Mouse (Mus musculus) limb, embryonic 12.5 days (tissue): ENCODE data around the gene Prx. TPM values are rescaled to one million over a fixed set of nuclear protein-coding genes. Genes with fewer than 3 reads are reported as not detected.

Experiments
- ATAC-seq: fragments of 200-750 bp; cut with Nextera tagmentation; 2 replicates; pipeline ENCODE4 v1.8.0; 2017; ENCODE audit warnings: low read depth, moderate TSS enrichment; ENCODE audit not compliant: insufficient number of reproducible peaks, insufficient read depth, low FRiP score, low TSS enrichment
- H3K27ac ChIP-seq: fragments of 300-500 bp; sonication (generic); 2 replicates; pipeline ENCODE4 v1.5.1; 2016; ENCODE audit warnings: mild to moderate bottlenecking, moderate library complexity
- H3K27me3 ChIP-seq: fragments of 300-500 bp; sonication (generic); 2 replicates; pipeline ENCODE4 v1.6.1; 2016; ENCODE audit warnings: mild to moderate bottlenecking, moderate library complexity
- H3K36me3 ChIP-seq: fragments of 300-500 bp; sonication (generic); 2 replicates; pipeline ENCODE4 v1.6.1; 2016; ENCODE audit warnings: mild to moderate bottlenecking, moderate library complexity
- H3K4me1 ChIP-seq: fragments of 300-500 bp; sonication (generic); replicated peaks from 2 replicates; pipeline ENCODE4 v1.6.1; 2016
- H3K4me2 ChIP-seq: fragments of 300-500 bp; sonication (generic); 2 replicates; pipeline ENCODE4 v1.6.1; 2016; ENCODE audit warnings: mild to moderate bottlenecking, moderate library complexity
- H3K4me3 ChIP-seq: fragments of 300-500 bp; sonication (generic); replicated peaks from 2 replicates; pipeline ENCODE4 v1.5.1; 2016; ENCODE audit warnings: mild to moderate bottlenecking
- H3K9ac ChIP-seq: fragments of 300-500 bp; sonication (generic); replicated peaks from 2 replicates; pipeline ENCODE4 v1.6.1; 2016; ENCODE audit warnings: mild to moderate bottlenecking, moderate library complexity
- H3K9me3 ChIP-seq: fragments of 300-500 bp; sonication (generic); 2 replicates; pipeline ENCODE4 v1.6.1; 2016; ENCODE audit warnings: mild to moderate bottlenecking, moderate library complexity
- WGBS: fragments of 180-500 bp; shearing (Covaris S2); methylation state at CpG from one replicate; pipeline ENCODE4 v1.1.7; 2016; 5-methylcytosine and 5-hydroxymethylcytosine counted together
- polyA plus RNA-seq: library from polyadenylated mRNA; unstranded; fragments of >200 nt; fragmentation: Nextera tagmentation; extraction: Ambion mirVana; gene quantifications from 2 replicates; pipeline ENCODE4 v1.2.1, GENCODE M21; 2016

Gene Prx
- 5.6 and 6.1 TPM in 2 replicates for polyA plus RNA-seq

GRCm38 (mm10) chr7:27499036-27499435 lies at the start of gene Prx:
Prx (plus strand) TSS chr7:27499324.
- WGBS: 23% methylated on average over 3 of the region's 3 CpGs
- Histone ChIP-seq H3K27me3 (no peaks in the 10 kb centered on the region), H3K4me3 (no peak within 1 kb of the TSS), H3K27ac (no peak within 1 kb of the TSS), H3K4me2 (no peak within 1 kb of the TSS), H3K9me3 (no peaks in the 10 kb centered on the region), H3K36me3 (no peaks in the 10 kb centered on the region), H3K9ac (no peak within 1 kb of the TSS), H3K4me1 (peaks cover 10% of the 10 kb centered on the region; the same call in 1 of the 2 replicates)
- ATAC-seq: peak; percentile 59; the same call in 1 of the 2 replicates

DNA sequence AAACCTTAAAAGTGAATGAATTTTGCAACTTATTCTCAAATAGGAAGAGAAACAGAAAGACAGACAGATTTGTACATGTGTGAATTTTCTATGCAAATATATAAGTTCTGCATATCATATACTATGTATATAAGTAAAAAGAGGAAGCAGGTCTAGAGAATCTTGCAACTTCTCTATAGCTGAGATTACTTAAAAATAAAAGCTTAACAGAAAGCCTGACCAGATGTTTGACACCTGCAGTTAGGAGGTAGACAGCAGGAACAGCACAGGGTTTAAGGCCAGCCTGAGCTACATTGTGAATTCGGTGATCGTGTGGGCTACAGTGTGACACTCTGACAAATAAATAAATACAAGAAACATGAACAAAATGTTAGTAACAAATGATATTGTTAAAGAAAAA lies 47.8 kb upstream of the Prx start:
- Histone ChIP-seq H3K27me3 (peaks cover 18% of the 10 kb centered on the region), H3K9me3 (no peaks in the 10 kb centered on the region), H3K4me3 (no peak overlapping the region), H3K4me2 (no peak overlapping the region), H3K27ac (no peak overlapping the region), H3K9ac (no peak overlapping the region), H3K4me1 (peaks cover 18% of the 10 kb centered on the region), H3K36me3 (no peaks in the 10 kb centered on the region)
- no peak for ATAC-seq
- 92% methylated on average over 2 of the region's 2 CpGs for WGBS

DNA sequence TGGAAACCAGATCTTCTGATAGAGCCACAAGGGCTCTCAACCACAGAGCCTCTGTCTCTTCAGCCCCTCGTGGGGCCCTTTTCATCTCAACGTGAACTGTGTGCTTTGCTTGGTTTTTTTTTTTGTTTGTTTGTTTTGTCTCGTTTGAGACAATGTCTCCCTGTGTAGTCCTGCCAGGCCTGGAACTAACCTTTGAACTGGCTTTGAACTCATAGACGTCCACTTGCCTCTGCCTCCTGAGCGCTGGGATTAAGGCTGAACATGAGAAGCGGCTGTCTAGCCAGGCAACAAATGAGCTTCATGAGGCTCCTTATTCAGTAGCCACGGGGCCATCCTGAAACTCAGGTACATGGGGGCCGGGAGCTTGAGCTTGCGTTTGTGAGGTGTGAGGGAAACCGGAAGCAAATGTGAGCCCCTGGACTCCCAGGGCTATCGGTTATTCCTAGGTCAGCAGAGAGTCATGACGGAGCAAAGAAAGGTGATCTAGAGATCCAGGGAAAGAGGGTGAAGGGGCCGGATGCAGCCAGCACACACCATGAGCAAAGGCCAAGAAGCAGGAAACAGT lies 46.8 kb upstream of the Prx start:
- ATAC-seq: no peak
- peaks cover 9% of the 10 kb centered on the region; the same call in 1 of the 2 replicates for H3K4me1 ChIP-seq
- WGBS: 56% methylated on average over 13 of the region's 13 CpGs

GRCm38 (mm10) chr7:27454461-27455121 lies 44.5 kb upstream of the Prx start:
- no peak overlapping the region for H3K4me2 ChIP-seq
- H3K36me3 ChIP-seq: no peaks in the 10 kb centered on the region
- no peak overlapping the region for H3K9ac ChIP-seq
- no peaks in the 10 kb centered on the region for H3K27me3 ChIP-seq
- no peak overlapping the region for H3K27ac ChIP-seq
- H3K9me3 ChIP-seq: no peaks in the 10 kb centered on the region
- no peak overlapping the region for H3K4me3 ChIP-seq
- no peaks in the 10 kb centered on the region for H3K4me1 ChIP-seq
- 80% methylated on average over 10 of the region's 10 CpGs for WGBS
- no peak for ATAC-seq

More for the DNA sequence above, 46.8 kb upstream of the Prx start:
- H3K36me3 ChIP-seq: no peaks in the 10 kb centered on the region
- H3K27me3 ChIP-seq: peaks cover 8% of the 10 kb centered on the region
- H3K4me3 ChIP-seq: no peak overlapping the region
- no peaks in the 10 kb centered on the region for H3K9me3 ChIP-seq
- H3K27ac ChIP-seq: no peak overlapping the region
- H3K9ac ChIP-seq: no peak overlapping the region
- no peak overlapping the region for H3K4me2 ChIP-seq

- Histone ChIP-seq H3K4me3 (no peak overlapping the region), H3K27me3 (no peaks in the 10 kb centered on the region), H3K9ac (no peak overlapping the region), H3K27ac (no peak overlapping the region), H3K36me3 (no peaks in the 10 kb centered on the region), H3K4me2 (no peak overlapping the region), H3K4me1 (no peaks in the 10 kb centered on the region), H3K9me3 (no peaks in the 10 kb centered on the region)
- 91% methylated on average over 3 of the region's 3 CpGs for WGBS
- ATAC-seq: no peak
These were observed 43.9 kb upstream of the Prx start for GRCm38 (mm10) chr7:27455273-27455672.

- no peak overlapping the region for H3K4me3 ChIP-seq
- H3K9me3 ChIP-seq: no peaks in the 10 kb centered on the region
- no peaks in the 10 kb centered on the region for H3K36me3 ChIP-seq
- H3K4me2 ChIP-seq: no peak overlapping the region
- H3K4me1 ChIP-seq: no peaks in the 10 kb centered on the region
- no peaks in the 10 kb centered on the region for H3K27me3 ChIP-seq
- H3K9ac ChIP-seq: no peak overlapping the region
- H3K27ac ChIP-seq: no peak overlapping the region
- no peak for ATAC-seq
- 90% methylated on average over 4 of the region's 4 CpGs for WGBS
These were observed 40.5 kb upstream of the Prx start for GRCm38 (mm10) chr7:27458614-27459013.

DNA sequence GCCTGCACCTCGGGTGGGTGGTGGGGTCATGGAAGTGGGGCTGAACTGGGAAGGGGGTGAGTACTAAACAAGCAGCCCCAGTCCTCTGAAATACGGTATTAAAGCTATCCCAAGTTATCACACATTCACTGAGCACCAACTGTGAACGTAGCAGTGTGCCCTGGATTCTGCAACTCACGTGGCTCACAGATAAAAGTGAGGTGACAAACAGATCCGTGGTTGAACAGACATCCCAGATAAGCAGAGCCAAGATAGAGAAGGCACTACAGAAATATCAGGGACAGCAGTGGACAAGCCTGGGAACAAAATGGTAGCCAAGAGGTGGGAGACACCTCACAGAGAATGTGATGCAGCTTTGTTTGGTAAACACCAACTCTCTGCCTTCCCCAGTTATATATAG lies 39.5 kb upstream of the Prx start:
- no peak for ATAC-seq
- no peak overlapping the region for H3K27ac ChIP-seq
- H3K27me3 ChIP-seq: no peaks in the 10 kb centered on the region
- no peak overlapping the region for H3K9ac ChIP-seq
- H3K9me3 ChIP-seq: no peaks in the 10 kb centered on the region
- no peak overlapping the region for H3K4me2 ChIP-seq
- 91% methylated on average over 5 of the region's 5 CpGs for WGBS
- no peak overlapping the region for H3K4me3 ChIP-seq
- no peaks in the 10 kb centered on the region for H3K36me3 ChIP-seq
- H3K4me1 ChIP-seq: no peaks in the 10 kb centered on the region

GRCm38 (mm10) chr7:27460477-27460876 lies 38.6 kb upstream of the Prx start:
- WGBS: 80% methylated on average over 6 of the region's 6 CpGs
- H3K27ac ChIP-seq: no peak overlapping the region
- no peak for ATAC-seq
- no peaks in the 10 kb centered on the region for H3K27me3 ChIP-seq
- H3K9ac ChIP-seq: no peak overlapping the region
- no peak overlapping the region for H3K4me2 ChIP-seq
- no peaks in the 10 kb centered on the region for H3K9me3 ChIP-seq
- H3K4me1 ChIP-seq: no peaks in the 10 kb centered on the region
- no peaks in the 10 kb centered on the region for H3K36me3 ChIP-seq
- H3K4me3 ChIP-seq: no peak overlapping the region

- WGBS: 32% methylated on average over 4 of the region's 4 CpGs
- peaks cover 4% of the 10 kb centered on the region; the same call in 1 of the 2 replicates for H3K4me1 ChIP-seq
- no peaks in the 10 kb centered on the region for H3K9me3 ChIP-seq
- H3K36me3 ChIP-seq: no peaks in the 10 kb centered on the region
- H3K4me3 ChIP-seq: no peak overlapping the region
- no peak for ATAC-seq
- H3K9ac ChIP-seq: no peak overlapping the region
- no peak overlapping the region for H3K4me2 ChIP-seq
- H3K27ac ChIP-seq: no peak overlapping the region
- no peaks in the 10 kb centered on the region for H3K27me3 ChIP-seq
These were observed 31.5 kb upstream of the Prx start for GRCm38 (mm10) chr7:27467648-27468047.

DNA sequence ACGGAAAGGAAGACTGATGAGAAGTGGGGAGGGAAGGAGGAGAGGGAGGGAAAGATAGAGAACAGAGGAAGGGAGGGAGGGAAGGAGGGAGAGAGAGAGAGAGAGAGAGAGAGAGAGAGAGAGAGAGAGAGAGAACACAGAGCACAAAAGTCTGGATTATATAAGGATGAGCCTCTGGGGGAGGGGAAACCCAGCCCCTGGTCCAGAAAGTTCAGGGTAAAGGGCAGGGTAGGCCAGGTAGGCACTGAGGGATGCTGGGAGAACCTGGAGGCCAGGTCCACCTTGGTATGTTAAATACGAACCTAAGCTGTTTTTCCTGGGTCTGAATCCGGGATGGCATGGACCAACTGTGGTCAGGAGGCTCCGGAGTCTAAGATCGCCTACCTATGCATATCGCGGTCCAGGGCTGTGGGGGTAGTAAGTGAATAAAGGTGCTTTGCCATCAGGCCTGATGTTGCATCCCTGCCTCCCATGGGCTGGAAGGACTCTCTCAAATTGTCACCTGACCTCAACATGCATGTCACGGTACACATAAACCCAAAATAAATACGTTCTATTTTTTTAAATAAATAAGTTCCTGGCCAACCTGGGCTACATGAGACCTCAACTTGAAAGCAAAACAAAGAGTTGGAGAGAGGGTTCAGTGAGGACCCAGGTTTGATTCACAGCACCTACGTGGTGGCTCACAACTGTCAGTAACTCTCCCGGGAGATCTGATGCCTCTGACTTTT lies 27.6 kb upstream of the Prx start:
- no peak overlapping the region for H3K4me3 ChIP-seq
- peaks cover 11% of the 10 kb centered on the region; the same call in 1 of the 2 replicates for H3K4me1 ChIP-seq
- H3K36me3 ChIP-seq: peaks cover 11% of the 10 kb centered on the region
- H3K9me3 ChIP-seq: no peaks in the 10 kb centered on the region
- H3K27me3 ChIP-seq: no peaks in the 10 kb centered on the region
- ATAC-seq: no peak
- no peak overlapping the region for H3K4me2 ChIP-seq
- 90% methylated on average over 11 of the region's 11 CpGs for WGBS
- H3K27ac ChIP-seq: no peak overlapping the region
- no peak overlapping the region for H3K9ac ChIP-seq

- 53% methylated on average over 7 of the region's 7 CpGs for WGBS
- Histone ChIP-seq H3K4me2 (peak overlapping the region; percentile 63), H3K36me3 (peaks cover 20% of the 10 kb centered on the region), H3K27me3 (no peaks in the 10 kb centered on the region), H3K9me3 (no peaks in the 10 kb centered on the region), H3K9ac (no peak overlapping the region), H3K4me1 (peaks cover 11% of the 10 kb centered on the region; the same call in 1 of the 2 replicates), H3K27ac (peak overlapping the region; percentile 62), H3K4me3 (peak overlapping the region; percentile 72)
- no peak for ATAC-seq
These were observed 26.5 kb upstream of the Prx start for GRCm38 (mm10) chr7:27472596-27472995.
